Mouse (Mus musculus): Measurements from ENCODE around the gene Aldh9a1. TPM values are rescaled to one million over a fixed set of nuclear protein-coding genes. Genes with fewer than 3 reads are reported as not detected.

The Aldh9a1 gene
- total RNA-seq, 2 experiments from 2014 or later = 36.0 to 40.7 TPM

Small RNA genes lying within 50 kb of the gene (microRNA-seq; reads per million reads assigned to microRNA genes)
- not detected for gene Gm25911

Other genes starting within 250 kb of the Aldh9a1 start
- gene Uck2, start 64.7 kb upstream of the Aldh9a1 start, total RNA-seq (2021) = 10 to 100 TPM; 80.8 to 85.6 TPM
- gene Tmco1, start 41.6 kb upstream of the Aldh9a1 start, total RNA-seq (2021) = 10 to 100 TPM; 36.1 to 43.9 TPM
- gene Mgst3, start 43.9 kb downstream of the Aldh9a1 start, total RNA-seq (2021) = 100 to 1,000 TPM; 119 to 121 TPM
- gene Lrrc52, start 116.8 kb downstream of the Aldh9a1 start, total RNA-seq (2021) = not detected
- gene Rxrg, start 248.4 kb downstream of the Aldh9a1 start, total RNA-seq (2021) = 10 to 100 TPM; 13.0 to 19.1 TPM

Measured in left cerebral cortex, postnatal 4 days (tissue).